Mouse (Mus musculus) heart, postnatal 36 days (tissue): ENCODE measurements at regions not wholly inside any gene's neighbourhood (a gene's known extent, or its start where the extent isn't known, plus 50 kb on each side); places are given as distances from the start of the nearest gene placed in this dataset.
"Not testable (repeated sequence)": the region's sequence is repeated elsewhere in the genome, so short reads cannot be mapped to it uniquely, and the experiment has no call there.

ENCODE experiments used
- DNase-seq, 2 experiments: peaks; one replicate each; pipeline ENCODE4 v3.0.0; 2021 to 2022
- intact Hi-C: fragments of 180-260 bp; cut with DNase I; formaldehyde crosslinking; loops from one replicate; pipeline ENCODE4 v1.15.1; 2025

- intact Hi-C loops, result loop anchor here (5.0 kb wide), 1 partner anchor 83 kb away; no protein-coding TSS in a partner anchor
- no peak for DNase-seq
Observed at GRCm38 (mm10) chr4:53269251-53269842, 109.7 kb upstream of the Abca1 start.

GRCm38 (mm10) chr4:53264901-53265300 lies 105.2 kb upstream of the Abca1 start:
- intact Hi-C loops, result loop anchor here (5.0 kb wide), 2 partner anchors 87 to 148 kb away; no protein-coding TSS in a partner anchor

GRCm38 (mm10) chr4:53264501-53264900 lies 104.8 kb upstream of the Abca1 start:
- no peak for DNase-seq
- intact Hi-C loops, result loop anchor here (5.0 kb wide), 1 partner anchor 147 kb away; no protein-coding TSS in a partner anchor

More at GRCm38 (mm10) chr4:53264901-53265300, 105.2 kb upstream of the Abca1 start:
- no peak for DNase-seq

GRCm38 (mm10) chr4:53263776-53264175 lies 104.1 kb upstream of the Abca1 start:
- intact Hi-C loops, result loop anchor here (2.0 to 5.0 kb wide), 3 partner anchors 45 to 146 kb away; partner anchors contain the start of gene Abca1
- peak; percentile 91 to 92 for DNase-seq

- intact Hi-C loops, result loop anchor here (2.0 to 5.0 kb wide), 3 partner anchors 44 to 145 kb away; partner anchors contain the start of gene Abca1
- DNase-seq, result no peak
Observed at GRCm38 (mm10) chr4:53262466-53262865, 102.8 kb upstream of the Abca1 start.

- intact Hi-C loops, result loop anchor here (2.0 to 5.0 kb wide), 3 partner anchors 43 to 144 kb away; partner anchors contain the start of gene Abca1
- DNase-seq, result no peak
Observed at GRCm38 (mm10) chr4:53261556-53262140, 102.0 kb upstream of the Abca1 start.

- intact Hi-C loops, result no loop called here
- no peak for DNase-seq
Observed at GRCm38 (mm10) chr4:53258975-53259374, 99.3 kb upstream of the Abca1 start.

GRCm38 (mm10) chr4:53256996-53257395 lies 97.3 kb upstream of the Abca1 start:
- intact Hi-C loops, result no loop called here
- DNase-seq, result no peak

- no peak for DNase-seq
- intact Hi-C loops, result no loop called here
Observed at GRCm38 (mm10) chr4:53254483-53254882, 94.8 kb upstream of the Abca1 start.

GRCm38 (mm10) chr4:53253680-53254079 lies 94.0 kb upstream of the Abca1 start:
- intact Hi-C loops, result no loop called here
- no peak for DNase-seq

GRCm38 (mm10) chr4:53250325-53250724 lies 90.6 kb upstream of the Abca1 start:
- DNase-seq, result no peak
- intact Hi-C loops, result no loop called here

GRCm38 (mm10) chr4:53246083-53246747 lies 86.5 kb upstream of the Abca1 start:
- no peak for DNase-seq
- intact Hi-C loops, result no loop called here

- no peak for DNase-seq
- intact Hi-C loops, result no loop called here
Observed at GRCm38 (mm10) chr4:53245553-53245952, 85.9 kb upstream of the Abca1 start.

- DNase-seq, intact Hi-C loops: not testable (repeated sequence)
Observed at GRCm38 (mm10) chr4:53243473-53243872, 83.8 kb upstream of the Abca1 start.

GRCm38 (mm10) chr4:53239856-53240255 lies 80.2 kb upstream of the Abca1 start:
- DNase-seq, result no peak
- intact Hi-C loops, result no loop called here

- no peak for DNase-seq
- intact Hi-C loops, result no loop called here
Observed at GRCm38 (mm10) chr4:53238314-53239259, 78.9 kb upstream of the Abca1 start.

- DNase-seq, result no peak
- intact Hi-C loops, result no loop called here
Observed at GRCm38 (mm10) chr4:53235870-53236269, 76.2 kb upstream of the Abca1 start.

GRCm38 (mm10) chr4:53232436-53232835 lies 72.7 kb upstream of the Abca1 start:
- DNase-seq, result no peak
- intact Hi-C loops, result no loop called here

- DNase-seq, result no peak
- intact Hi-C loops, result no loop called here
Observed at GRCm38 (mm10) chr4:53231867-53232266, 72.2 kb upstream of the Abca1 start.

- no peak for DNase-seq
- intact Hi-C loops, result no loop called here
Observed at GRCm38 (mm10) chr4:53231046-53231445, 71.4 kb upstream of the Abca1 start.
